Mouse (Mus musculus) limb, embryonic 10.5 days (tissue): ENCODE results near the gene Wdr72. TPM values are rescaled to one million over a fixed set of nuclear protein-coding genes. Genes with fewer than 3 reads are reported as not detected.

Experiments used
- DNase-seq: peaks from one replicate; pipeline ENCODE4 v3.0.0-alpha.2; 2017; ENCODE audit warnings: low spot score
- H3K27ac ChIP-seq: fragments of 300-500 bp; sonication (generic); 2 replicates; pipeline ENCODE4 v1.5.1; 2016; ENCODE audit warnings: mild to moderate bottlenecking
- H3K27me3 ChIP-seq: fragments of 300-500 bp; sonication (generic); 2 replicates; pipeline ENCODE4 v1.6.1; 2016; ENCODE audit warnings: low read depth, mild to moderate bottlenecking; ENCODE audit not compliant: poor library complexity, severe bottlenecking
- H3K36me3 ChIP-seq: fragments of 300-500 bp; sonication (generic); 2 replicates; pipeline ENCODE4 v1.6.1; 2016; ENCODE audit warnings: mild to moderate bottlenecking, moderate library complexity
- H3K4me1 ChIP-seq: fragments of 300-500 bp; sonication (generic); 2 replicates; pipeline ENCODE4 v1.6.1; 2016
- H3K4me3 ChIP-seq: fragments of 300-500 bp; sonication (generic); 2 replicates; pipeline ENCODE4 v1.5.1; 2016; ENCODE audit warnings: mild to moderate bottlenecking, moderate library complexity
- H3K9me3 ChIP-seq: fragments of 300-500 bp; sonication (generic); replicated peaks from 2 replicates; pipeline ENCODE4 v1.6.1; 2016; ENCODE audit warnings: mild to moderate bottlenecking
- WGBS: fragments of 180-500 bp; shearing (Covaris S2); methylation state at CpG from one replicate; pipeline ENCODE4 v1.1.7; 2016; 5-methylcytosine and 5-hydroxymethylcytosine counted together
- polyA plus RNA-seq: library from polyadenylated mRNA; unstranded; fragments of >200 nt; fragmentation: Nextera tagmentation; extraction: Ambion mirVana; gene quantifications from 2 replicates; pipeline ENCODE4 v1.2.1, GENCODE M21; 2016

Gene Wdr72
- polyA plus RNA-seq, 1 experiment from 2014 or later = 0.36 TPM

DNA sequence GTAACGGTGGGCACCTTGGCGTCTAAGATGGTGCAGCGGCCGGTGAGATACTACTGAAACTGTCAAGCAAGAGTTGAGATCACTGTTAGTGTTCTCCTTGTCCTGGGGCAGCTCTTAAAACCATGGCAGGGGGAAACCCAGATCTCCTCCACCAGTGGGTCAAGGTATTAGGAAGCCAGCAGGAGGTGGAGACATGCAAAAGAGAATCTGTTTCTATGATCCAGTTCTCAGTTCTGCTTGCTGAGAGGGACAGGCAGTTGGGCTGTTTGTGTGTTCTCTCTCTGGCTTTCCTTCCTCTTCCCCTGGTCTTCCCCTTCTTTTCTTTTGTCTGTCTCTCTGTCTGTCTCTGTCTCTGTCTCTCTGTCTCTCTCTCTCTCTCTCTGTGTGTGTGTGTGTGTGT is 35.0 kb downstream of the Wdr72 start:
- Histone ChIP-seq H3K27ac (no peak overlapping the region), H3K4me1 (no peaks in the 10 kb centered on the region), H3K36me3 (no peaks in the 10 kb centered on the region), H3K4me3 (no peak overlapping the region), H3K9me3 (no peaks in the 10 kb centered on the region), H3K27me3 (0 out of 2 replicates have a peak, but pooled peaks cover 7% of the 10 kb centered on the region)
- DNase-seq = no peak
- 90% methylated on average over 4 of the region's 4 CpGs for WGBS

DNA sequence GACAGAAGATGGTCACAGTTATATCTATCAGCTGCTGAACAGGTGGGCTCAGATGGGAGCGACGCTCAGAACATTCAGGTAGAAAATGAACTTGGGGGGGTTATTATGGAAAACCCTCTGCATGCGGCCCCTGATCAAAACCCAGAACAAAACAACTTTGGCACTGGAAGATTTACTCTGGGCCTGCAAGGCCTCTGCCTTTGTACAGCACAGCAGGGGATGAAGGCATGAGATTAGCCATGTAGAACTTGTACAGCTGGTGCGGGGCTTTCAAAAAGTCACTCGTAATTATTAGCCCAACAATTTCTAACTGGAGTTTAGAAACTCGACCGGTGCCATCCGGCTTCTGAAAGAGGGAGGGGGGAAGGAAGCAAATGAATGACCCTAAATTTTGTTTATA is 38.1 kb downstream of the Wdr72 start:
- Histone ChIP-seq H3K9me3 (no peaks in the 10 kb centered on the region), H3K4me3 (no peak overlapping the region), H3K4me1 (no peaks in the 10 kb centered on the region), H3K27me3 (0 out of 2 replicates have a peak, but pooled peaks cover 7% of the 10 kb centered on the region), H3K36me3 (no peaks in the 10 kb centered on the region), H3K27ac (no peak overlapping the region)
- no peak for DNase-seq
- WGBS = 81% methylated on average over 8 of the region's 8 CpGs

DNA sequence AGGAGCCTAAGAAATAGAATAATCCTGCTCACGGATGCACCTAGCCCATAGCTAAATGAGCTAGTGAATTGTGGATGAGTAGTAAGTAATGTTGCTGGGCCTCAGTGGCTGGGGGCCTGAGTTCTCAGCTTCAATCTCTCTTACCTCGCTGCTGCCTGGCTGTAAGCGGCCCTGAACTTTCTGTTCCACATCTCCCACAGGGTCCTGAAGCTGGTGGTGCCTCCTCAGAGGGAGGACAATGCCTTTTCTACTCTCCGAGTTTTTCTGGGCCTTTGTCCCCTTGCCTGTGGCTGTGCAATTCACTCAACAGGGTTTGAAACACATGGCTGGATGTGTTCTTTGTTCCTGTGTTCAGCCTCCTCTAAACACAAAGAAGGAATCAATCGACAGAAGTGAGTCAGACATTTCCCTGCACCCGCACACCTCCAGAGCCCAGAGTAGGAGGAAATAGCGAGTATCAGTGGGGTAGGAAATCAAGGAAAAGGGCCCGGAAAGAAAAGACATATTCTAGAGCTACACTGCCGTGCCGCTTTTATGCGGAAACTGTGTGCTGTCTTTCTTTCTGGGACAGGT is 50.3 kb downstream of the Wdr72 start:
- Histone ChIP-seq H3K27me3 (no peaks in the 10 kb centered on the region), H3K9me3 (no peaks in the 10 kb centered on the region), H3K27ac (no peak overlapping the region), H3K4me3 (no peak overlapping the region), H3K4me1 (no peaks in the 10 kb centered on the region), H3K36me3 (no peaks in the 10 kb centered on the region)
- WGBS = 88% methylated on average over 11 of the region's 11 CpGs
- DNase-seq = no peak

DNA sequence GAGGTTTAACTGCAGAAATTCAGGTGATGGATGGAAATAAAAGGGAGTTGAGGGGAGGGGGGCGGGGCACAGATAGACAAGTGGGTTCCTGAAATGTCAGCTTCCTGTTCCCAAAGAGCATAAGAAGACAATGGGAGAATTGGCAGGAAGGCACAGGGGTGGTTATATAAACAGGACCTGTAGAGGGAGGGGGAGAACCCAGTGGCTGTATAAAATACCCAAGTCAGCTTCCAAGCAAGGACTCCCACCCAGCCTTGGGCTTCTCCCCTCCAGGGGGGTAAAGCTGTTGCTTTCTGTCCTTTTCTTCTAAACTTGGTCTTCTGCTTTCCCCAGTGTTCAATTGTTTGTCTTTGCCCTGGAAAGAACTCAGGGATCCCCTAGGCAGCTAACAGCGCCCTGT is 55.5 kb downstream of the Wdr72 start:
- no peaks in the 10 kb centered on the region for H3K36me3 ChIP-seq
- H3K4me3 ChIP-seq = no peak overlapping the region
- 93% methylated on average over 2 of the region's 2 CpGs for WGBS
- no peak for DNase-seq
- H3K9me3 ChIP-seq = no peaks in the 10 kb centered on the region
- no peaks in the 10 kb centered on the region for H3K4me1 ChIP-seq
- no peak overlapping the region for H3K27ac ChIP-seq
- no peaks in the 10 kb centered on the region for H3K27me3 ChIP-seq

DNA sequence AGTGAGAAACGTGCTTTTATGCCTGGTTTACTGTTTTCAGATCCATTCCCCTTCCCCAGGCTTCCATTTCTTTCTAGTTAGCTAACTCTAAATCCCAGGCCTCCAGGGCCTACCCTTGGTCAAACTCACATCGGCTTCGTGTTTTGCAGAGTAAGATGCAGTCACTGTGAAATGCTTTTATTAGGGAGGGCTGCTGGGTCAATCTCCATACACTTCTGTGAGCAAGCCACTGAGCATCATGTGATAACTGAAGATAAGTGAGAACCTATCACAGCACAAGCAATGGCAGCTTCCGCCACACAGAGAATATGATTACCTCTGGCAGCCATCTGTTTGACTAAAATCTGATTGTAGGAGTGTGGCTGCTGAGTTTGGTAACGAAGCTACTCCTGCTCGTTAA is 59.7 kb downstream of the Wdr72 start:
- H3K27ac ChIP-seq = no peak overlapping the region
- DNase-seq = no peak
- WGBS = 80% methylated on average over 6 of the region's 6 CpGs

DNA sequence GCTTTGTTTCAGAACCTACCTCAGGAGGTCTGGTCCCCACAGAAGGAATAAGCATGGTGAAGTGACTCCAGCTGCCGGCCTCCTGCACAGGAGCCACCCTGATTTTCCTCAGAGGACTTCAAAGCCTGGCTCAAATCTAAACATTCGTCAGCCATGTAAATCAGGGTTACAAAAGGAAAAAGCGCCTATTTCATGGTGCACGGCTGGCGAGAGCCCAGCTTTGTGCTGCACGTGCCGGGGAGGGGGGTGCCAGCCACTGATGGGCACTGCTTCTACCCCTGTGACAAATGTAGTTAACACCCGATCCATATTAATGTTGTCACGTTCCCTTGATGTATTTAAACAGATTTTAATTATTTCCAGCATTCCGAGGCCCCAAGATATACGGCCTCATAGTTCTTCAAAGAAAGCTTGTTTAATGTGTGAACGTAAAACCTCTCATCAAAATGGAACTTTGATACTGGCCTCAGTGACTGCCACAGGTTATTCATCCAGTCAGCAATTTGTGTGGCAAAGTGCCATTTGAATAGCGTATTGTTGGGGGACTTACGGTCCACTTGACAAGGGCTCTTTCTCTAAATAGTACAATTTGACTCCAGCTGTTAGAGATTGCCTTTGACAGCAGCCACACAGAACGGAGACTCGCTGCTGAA is 76.7 kb downstream of the Wdr72 start:
- Histone ChIP-seq H3K4me1 (peaks cover 13% of the 10 kb centered on the region), H3K27ac (no peak overlapping the region), H3K4me3 (peak overlapping the region; percentile 28), H3K27me3 (peaks cover 78% of the 10 kb centered on the region), H3K36me3 (no peaks in the 10 kb centered on the region), H3K9me3 (no peaks in the 10 kb centered on the region)
- peak; percentile 68 for DNase-seq
- WGBS = 14% methylated on average over 16 of the region's 16 CpGs

More for the DNA sequence above, 59.7 kb downstream of the Wdr72 start:
- no peaks in the 10 kb centered on the region for H3K9me3 ChIP-seq
- no peaks in the 10 kb centered on the region for H3K36me3 ChIP-seq
- H3K4me1 ChIP-seq = no peaks in the 10 kb centered on the region
- H3K4me3 ChIP-seq = no peak overlapping the region
- no peaks in the 10 kb centered on the region for H3K27me3 ChIP-seq

DNA sequence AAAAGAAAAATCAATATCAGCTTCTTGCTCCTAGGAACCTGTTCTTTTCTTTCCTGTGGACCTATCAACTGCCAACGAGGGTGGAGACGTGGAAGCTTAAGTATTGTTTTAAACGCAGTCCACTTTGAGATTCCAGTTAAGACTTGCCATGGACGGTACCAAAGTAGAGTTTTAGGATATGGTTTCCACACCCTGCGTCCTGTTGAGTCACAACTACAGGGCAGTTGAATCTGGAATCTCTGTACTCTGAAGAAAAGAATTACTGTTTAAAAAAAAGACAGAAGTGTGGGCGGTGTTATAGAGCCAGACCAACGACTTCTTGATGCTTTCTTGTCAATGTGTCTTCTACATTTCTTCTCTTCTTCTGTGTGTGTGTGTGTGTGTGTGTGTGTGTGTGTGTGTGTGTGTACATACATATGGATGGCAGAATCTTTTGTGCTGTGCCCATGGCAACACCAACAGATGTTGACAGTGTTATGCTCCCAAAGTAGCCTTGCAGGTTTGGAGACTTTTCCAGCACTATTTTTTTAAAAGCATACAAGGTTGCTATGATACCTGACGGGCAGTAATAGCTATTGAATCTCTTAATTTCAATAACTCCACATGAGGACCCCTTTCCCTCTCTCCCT is 77.4 kb downstream of the Wdr72 start:
- H3K27me3 ChIP-seq = peaks cover 76% of the 10 kb centered on the region
- peak; percentile 40 for DNase-seq
- WGBS = 56% methylated on average over 8 of the region's 8 CpGs
- no peaks in the 10 kb centered on the region for H3K36me3 ChIP-seq
- H3K4me3 ChIP-seq = no peak overlapping the region
- H3K27ac ChIP-seq = no peak overlapping the region
- no peaks in the 10 kb centered on the region for H3K9me3 ChIP-seq
- H3K4me1 ChIP-seq = peaks cover 13% of the 10 kb centered on the region

DNA sequence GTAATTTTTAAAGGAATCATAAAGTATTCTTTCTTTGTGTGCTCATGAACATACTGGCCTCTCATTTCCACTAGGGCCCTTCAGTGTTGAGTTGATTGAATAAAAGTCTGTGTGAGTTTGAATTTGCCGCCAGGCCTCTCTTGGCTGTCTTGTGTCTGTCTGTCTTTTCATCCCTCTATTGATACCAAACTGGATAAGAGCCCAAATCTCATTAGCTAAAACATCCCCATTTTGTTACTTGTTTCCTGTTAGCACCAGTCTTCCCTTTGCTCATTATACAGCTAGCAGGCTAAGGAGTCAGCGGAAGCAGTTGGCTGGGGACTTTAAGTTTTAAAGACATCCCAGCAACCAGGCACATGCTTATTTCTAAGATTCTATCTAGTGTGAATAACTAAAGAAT is 84.7 kb downstream of the Wdr72 start:
- H3K36me3 ChIP-seq = no peaks in the 10 kb centered on the region
- peaks cover 24% of the 10 kb centered on the region for H3K27me3 ChIP-seq
- no peak overlapping the region for H3K27ac ChIP-seq
- H3K4me3 ChIP-seq = no peak overlapping the region
- H3K9me3 ChIP-seq = no peaks in the 10 kb centered on the region
- WGBS = 89% methylated on average over 2 of the region's 2 CpGs
- H3K4me1 ChIP-seq = no peaks in the 10 kb centered on the region
- DNase-seq = no peak

DNA sequence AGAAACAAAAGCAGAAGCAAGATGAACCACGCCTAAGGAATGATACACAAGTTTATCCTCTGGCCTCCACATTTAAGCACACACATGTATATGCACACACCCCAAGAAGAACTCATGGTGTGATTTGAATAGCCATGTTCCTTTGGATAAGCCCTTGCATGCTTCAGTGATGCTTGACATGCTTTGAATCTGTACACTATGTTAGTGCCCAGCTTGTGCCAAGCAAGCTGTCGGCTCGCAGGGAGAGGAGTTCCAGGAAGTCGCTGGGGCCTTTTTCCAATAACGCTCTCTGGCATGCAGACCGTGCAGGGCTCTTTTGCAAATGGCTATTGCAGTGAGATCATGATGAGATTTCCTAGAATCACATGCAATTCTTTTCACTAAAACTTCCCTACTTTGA is 118.1 kb downstream of the Wdr72 start:
- no peak overlapping the region for H3K4me3 ChIP-seq
- no peaks in the 10 kb centered on the region for H3K9me3 ChIP-seq
- no peak overlapping the region for H3K27ac ChIP-seq
- 91% methylated on average over 6 of the region's 6 CpGs for WGBS
- H3K36me3 ChIP-seq = no peaks in the 10 kb centered on the region
- H3K4me1 ChIP-seq = no peaks in the 10 kb centered on the region
- DNase-seq = no peak
- no peaks in the 10 kb centered on the region for H3K27me3 ChIP-seq

DNA sequence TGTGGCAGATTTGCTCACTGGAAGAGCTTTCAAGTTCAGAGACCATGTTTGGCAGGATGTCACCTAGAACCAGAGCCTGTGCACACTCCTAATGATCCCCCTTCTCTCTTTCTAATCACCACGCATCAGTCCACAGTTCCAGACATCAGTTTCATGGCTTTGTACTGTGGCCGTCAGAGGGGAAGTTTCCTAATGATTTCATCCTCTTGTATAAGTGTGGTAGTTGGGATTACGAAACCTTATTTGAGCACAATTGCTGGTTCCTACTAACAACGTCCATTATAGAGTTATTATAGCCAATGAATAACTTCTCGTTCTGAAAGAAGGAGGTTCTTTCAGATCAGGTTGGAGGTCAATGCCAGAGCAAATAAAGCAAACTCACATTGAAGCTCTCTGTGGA is 131.1 kb downstream of the Wdr72 start:
- DNase-seq = no peak
- Histone ChIP-seq H3K27ac (no peak overlapping the region), H3K36me3 (no peaks in the 10 kb centered on the region), H3K4me3 (no peak overlapping the region), H3K9me3 (no peaks in the 10 kb centered on the region), H3K4me1 (no peaks in the 10 kb centered on the region), H3K27me3 (no peaks in the 10 kb centered on the region)
- WGBS = 79% methylated on average over 5 of the region's 5 CpGs

DNA sequence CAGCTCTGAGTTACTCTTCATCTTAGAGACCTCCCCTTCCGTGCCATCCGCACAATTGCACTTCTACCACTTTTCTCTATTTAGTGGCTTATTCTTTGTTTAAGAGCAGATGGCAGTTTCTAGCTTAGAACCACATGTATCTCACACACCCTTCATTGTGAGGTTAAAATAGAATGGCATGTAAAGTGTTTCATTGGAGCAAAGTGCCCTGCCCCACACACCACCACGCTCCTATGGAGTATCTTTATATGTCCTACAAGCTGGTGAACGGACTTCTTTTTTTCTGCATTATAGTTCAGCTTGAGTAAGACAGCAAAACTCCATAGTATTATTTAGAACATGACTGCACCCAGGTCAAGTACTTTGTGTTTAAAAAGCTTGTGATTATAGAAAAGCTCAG is 137.9 kb downstream of the Wdr72 start:
- no peaks in the 10 kb centered on the region for H3K36me3 ChIP-seq
- H3K27ac ChIP-seq = no peak overlapping the region
- no peak overlapping the region for H3K4me3 ChIP-seq
- H3K27me3 ChIP-seq = no peaks in the 10 kb centered on the region
- WGBS = 89% methylated on average over 4 of the region's 4 CpGs
- DNase-seq = no peak
- peaks cover 5% of the 10 kb centered on the region; the same call in 1 of the 2 replicates for H3K4me1 ChIP-seq
- H3K9me3 ChIP-seq = no peaks in the 10 kb centered on the region

DNA sequence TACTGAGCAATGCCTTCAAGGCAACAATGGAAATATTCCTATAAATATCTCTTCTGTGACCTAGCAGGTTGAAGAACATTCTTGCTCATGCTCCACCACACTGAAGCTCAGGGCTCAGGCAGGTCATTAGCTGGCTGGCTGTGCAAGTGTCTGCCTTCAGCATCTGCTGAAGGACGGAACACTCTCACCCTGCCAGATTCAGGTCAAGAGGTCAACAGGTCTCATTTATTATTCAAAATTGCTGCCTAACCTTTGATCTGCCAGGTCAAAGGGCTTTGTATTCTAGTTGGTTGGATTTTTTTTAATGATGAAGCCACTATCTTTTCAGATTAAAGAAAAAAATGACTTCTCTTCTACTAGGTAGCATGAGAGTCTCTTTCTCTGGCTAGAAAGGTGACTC is 139.3 kb downstream of the Wdr72 start:
- Histone ChIP-seq H3K36me3 (no peaks in the 10 kb centered on the region), H3K4me3 (no peak overlapping the region), H3K27me3 (no peaks in the 10 kb centered on the region), H3K4me1 (peaks cover 5% of the 10 kb centered on the region; the same call in 1 of the 2 replicates), H3K27ac (no peak overlapping the region), H3K9me3 (no peaks in the 10 kb centered on the region)
- DNase-seq = no peak
- WGBS = 6% methylated on average over 1 of the region's 1 CpGs

DNA sequence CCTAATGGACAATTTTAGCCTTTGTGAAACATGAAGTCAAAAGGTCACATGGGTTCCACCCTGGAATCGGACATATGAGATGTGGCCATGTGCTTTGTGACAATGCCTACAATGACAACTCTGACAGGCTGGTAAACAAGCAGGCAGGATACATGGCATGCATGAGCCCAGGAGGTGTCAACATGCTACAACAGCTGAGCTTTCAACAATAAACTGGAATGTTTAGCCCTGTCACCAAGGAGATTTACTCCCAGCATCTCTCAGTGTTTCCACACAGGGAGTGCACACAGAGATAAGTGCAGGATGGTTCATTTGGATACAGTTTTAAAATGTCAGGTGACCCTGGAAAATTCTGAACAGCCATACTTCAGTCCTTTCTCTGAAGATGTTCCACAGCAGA is 140.4 kb downstream of the Wdr72 start:
- 60% methylated on average over 1 of the region's 1 CpGs for WGBS
- no peaks in the 10 kb centered on the region for H3K36me3 ChIP-seq
- DNase-seq = no peak
- peaks cover 5% of the 10 kb centered on the region; the same call in 1 of the 2 replicates for H3K4me1 ChIP-seq
- no peaks in the 10 kb centered on the region for H3K9me3 ChIP-seq
- no peaks in the 10 kb centered on the region for H3K27me3 ChIP-seq
- H3K27ac ChIP-seq = no peak overlapping the region
- H3K4me3 ChIP-seq = no peak overlapping the region
